Mouse (Mus musculus): ENCODE measurements at regions not wholly inside any gene's neighbourhood (a gene's known extent, or its start where the extent isn't known, plus 50 kb on each side); places are given as distances from the start of the nearest gene placed in this dataset.

DNA sequence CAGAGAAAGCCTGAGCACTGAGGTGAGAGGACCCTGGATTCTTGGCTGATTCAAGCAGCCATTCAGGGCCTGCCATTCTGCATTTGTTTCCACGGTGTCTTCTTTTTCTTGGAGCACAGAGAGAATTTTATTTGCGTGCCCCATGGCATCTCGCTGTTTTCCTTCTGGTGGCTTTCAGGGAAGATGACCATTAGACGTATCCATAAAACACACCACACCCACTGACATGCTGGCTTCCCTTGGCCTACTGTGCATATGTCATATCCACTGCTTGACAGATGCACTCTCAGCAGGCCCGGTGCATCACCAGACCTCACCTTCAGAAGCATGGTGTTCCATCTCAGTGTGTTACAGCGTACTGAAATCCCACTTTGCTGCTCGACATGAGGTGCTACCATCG is 131.0 kb upstream of the Cnr1 start:
- no peak for DNase-seq (ENCODE audit: low read depth)

DNA sequence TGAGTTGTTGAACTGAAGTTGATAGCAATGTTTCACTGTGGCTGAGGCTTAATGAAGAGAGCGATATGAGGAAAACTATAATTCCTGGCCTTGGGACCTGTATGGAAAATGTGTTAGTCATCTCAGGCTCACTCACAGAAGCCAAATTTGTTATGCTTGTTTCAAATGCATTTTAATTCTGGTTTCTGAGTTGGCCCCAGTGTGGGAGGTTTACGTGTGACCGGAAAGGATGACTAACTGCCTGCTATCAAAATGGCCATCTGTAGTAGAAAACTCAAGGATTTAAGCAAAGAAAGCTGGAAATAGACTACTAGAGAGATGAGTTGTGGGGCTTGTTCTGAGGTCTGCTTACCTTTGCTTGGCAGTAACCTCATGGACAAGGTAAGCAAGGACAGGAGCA is 128.9 kb upstream of the Cnr1 start:
- no peak for DNase-seq (ENCODE audit: low read depth)

- DNase-seq (ENCODE audit: low read depth) = no peak
These were observed 126.4 kb upstream of the Cnr1 start for GRCm38 (mm10) chr4:33797964-33798363.

- DNase-seq (ENCODE audit: low read depth) = no peak
These were observed 125.7 kb upstream of the Cnr1 start for GRCm38 (mm10) chr4:33798654-33799053.

DNA sequence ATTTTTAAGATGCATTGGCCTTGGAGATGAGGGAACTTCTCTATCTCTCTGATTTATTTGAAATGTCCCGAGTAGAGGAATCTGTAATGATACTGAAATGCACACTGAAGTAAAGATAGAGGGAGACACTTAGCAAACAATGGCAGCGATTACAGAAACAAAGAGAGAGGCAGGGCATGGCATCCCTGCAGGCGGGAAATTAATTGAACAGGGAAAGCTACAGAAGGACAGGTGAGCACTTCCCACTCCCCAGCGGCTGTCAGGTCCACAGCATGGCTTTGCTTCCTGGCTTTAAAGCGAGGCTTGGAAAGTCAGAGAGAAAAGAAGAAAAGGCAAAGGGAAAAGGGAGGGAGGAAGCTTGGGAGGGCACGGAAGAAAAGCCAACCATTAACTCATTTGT is 125.3 kb upstream of the Cnr1 start:
- DNase-seq (ENCODE audit: low read depth) = no peak

GRCm38 (mm10) chr4:33799831-33800230 is 124.6 kb upstream of the Cnr1 start:
- no peak for DNase-seq (ENCODE audit: low read depth)

DNA sequence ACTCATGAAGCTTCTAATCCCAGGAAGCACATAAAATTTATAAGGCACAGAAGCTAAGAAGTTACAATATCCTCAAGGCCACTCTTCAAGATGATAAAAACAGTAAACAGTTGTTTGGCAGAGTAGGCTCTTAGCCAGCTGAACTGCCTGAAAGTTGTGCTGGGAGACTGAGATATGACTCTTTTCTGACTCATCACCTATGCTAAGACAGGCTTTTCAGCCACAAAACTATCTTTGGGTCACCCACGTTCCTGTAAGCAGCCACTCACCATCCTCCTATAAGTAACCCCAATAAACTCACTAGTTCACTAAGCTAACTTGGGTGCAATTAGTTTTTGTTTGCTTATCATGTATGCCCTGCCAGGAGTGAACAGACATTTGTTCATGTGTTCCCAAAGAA is 112.1 kb upstream of the Cnr1 start:
- DNase-seq (ENCODE audit: low read depth) = no peak

- DNase-seq (ENCODE audit: low read depth) = no peak
These were observed 100.5 kb upstream of the Cnr1 start for GRCm38 (mm10) chr4:33823850-33824249.

- DNase-seq (ENCODE audit: low read depth) = no peak
These were observed 91.3 kb upstream of the Cnr1 start for GRCm38 (mm10) chr4:33833134-33833533.

DNA sequence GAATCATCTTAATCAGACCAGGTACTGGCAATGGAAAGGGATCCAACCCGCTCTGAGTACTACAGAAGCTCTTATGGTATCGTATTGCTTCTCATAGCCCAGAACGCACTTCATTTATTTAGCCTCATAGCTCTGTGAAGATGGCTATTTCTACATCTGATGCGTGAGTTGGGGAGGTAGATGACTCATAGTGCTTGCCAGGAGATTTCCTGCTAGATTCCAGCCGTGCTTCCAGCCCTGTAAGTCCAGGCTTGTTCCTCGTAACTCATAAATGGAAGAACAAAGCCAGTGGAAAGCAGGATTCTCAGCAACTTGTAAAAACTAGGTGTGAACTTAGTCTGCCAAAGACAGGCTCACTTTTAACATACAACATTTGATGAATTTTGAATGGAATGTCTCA is 86.0 kb upstream of the Cnr1 start:
- no peak for DNase-seq (ENCODE audit: low read depth)

DNA sequence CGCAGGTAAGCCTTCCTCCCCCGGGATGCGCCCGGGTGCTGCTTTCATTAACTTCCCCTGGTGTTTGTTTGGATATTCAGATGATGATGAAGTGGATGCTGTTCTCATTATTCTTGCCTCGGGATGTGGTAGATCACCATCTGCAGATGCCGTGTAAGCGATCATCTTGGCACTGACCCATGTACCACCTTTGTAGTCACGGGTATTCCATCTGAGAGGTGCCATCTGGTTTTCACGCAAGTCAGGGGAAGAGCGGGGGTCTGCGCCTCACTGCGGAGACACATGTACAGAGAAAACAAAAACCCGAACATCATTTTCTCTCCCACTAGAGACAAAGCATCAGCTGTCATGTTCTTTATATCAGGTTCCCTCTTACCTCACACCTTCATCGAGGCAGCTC is 84.3 kb upstream of the Cnr1 start:
- DNase-seq (ENCODE audit: low read depth) = no peak

GRCm38 (mm10) chr4:33845611-33846395 is 78.6 kb upstream of the Cnr1 start:
- no peak for DNase-seq (ENCODE audit: low read depth)

DNA sequence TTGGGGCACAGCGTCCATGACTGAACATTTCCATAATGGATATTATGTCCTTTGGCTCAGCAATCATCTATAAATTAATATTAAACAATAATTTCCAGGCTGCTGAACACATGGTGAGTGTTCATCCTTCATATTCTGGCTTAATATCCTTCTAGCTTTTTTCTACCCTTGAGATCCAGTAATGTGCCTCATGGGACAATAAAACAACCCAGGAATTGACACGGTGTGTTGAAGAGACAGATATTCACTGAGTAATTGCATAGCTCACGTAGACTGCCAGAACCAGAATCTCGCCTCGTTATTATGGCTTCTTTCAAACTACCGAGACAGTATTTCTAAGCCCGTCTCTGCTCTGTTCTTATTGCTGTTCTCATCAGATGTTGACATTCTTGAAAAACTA is 74.1 kb upstream of the Cnr1 start:
- DNase-seq (ENCODE audit: low read depth) = no peak

DNA sequence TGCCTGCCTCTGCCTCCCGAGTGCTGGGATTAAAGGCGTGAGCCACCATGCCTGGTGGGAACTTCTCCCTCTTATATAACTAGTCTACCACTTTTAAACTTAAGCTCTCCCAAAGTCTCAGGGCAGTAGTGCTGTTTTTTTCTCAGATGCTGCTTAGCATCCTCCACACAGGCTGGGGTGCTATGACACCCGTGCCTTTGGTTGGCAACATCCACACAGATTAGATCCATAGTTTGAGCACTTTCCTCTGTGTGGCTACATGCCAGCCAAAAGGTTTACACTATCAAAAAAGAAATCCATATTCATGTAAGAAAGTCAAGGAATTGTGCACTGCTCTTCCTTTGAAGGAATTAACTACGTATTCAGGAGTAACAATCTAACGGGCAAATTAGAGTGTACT is 72.1 kb upstream of the Cnr1 start:
- no peak for DNase-seq (ENCODE audit: low read depth)

- DNase-seq (ENCODE audit: low read depth) = no peak
These were observed 69.3 kb upstream of the Cnr1 start for GRCm38 (mm10) chr4:33855112-33855511.

DNA sequence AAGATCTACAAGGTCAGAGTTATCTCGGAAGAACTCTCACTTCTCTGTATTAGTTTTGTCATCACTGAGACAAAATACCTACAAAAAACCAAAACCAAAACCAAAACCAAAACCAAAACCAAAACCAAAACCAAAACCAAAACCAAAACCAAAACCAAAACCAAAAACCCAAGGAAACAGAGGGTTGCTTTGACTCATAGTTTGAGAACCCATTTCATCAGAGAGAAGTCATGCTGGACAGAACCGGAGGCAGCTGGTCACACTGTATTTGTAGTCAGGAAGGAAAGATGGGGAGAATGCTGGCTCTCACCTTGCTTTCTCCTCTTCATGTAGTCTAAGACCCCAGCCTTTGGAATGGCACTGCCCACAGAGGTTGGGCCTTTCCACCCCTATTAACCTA is 57.3 kb upstream of the Cnr1 start:
- no peak for DNase-seq (ENCODE audit: low read depth)

DNA sequence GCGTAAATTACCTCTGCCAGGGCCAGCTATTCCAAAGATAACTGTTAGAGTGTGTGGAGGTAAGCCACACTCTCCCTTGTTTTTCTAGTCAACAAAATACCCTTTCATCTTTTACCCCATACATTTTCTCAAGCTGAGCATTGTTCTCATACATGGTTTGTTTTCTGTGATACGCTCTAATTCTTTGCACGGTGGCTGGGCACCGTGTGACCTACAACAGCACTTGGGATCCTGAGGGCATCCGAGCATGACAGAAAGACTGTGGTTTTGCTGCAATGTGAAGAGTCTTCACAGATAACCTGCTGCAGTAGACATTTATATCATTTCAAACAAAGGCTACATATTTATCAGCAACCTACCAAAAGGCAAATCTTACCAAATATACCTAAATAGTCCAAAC is 55.1 kb upstream of the Cnr1 start:
- DNase-seq (ENCODE audit: low read depth) = peak; percentile 4
